Mouse (Mus musculus) layer of hippocampus, postnatal 10 days (tissue): ENCODE measurements around the gene Uvssa. TPM values are rescaled to one million over a fixed set of nuclear protein-coding genes. Genes with fewer than 3 reads are reported as not detected.

Experiments
- DNase-seq, 2 experiments: peaks; one replicate each; pipeline ENCODE4 v3.0.0; 2021; ENCODE audit warnings: low spot score in 2 of 2
- total RNA-seq, 2 experiments: library from RNA; stranded (reverse); gene quantifications; 2 replicates each; pipeline ENCODE4 v1.2.3; 2021

Uvssa gene
- total RNA-seq, 2 experiments from 2014 or later: 10.5 to 11.8 TPM

DNA sequence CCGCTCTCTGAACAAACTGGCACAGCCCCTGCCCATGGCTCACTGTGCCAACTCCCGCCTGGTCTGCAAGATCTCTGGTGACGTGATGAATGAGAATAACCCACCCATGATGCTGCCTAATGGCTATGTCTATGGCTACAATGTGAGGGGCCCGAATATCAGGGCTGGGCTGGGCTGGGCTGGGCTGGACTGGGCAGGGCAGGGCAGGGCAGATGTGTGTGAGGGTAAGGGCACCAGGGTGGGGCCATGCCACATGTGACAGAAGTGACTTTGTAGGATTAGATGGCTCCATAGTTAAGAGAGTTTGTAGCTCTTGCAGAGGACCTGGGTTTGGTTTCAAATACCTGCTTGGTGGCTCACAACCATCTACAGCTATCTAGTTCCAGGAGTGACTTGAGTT, 6.7 kb upstream of the Uvssa start:
- no peak for DNase-seq

DNA sequence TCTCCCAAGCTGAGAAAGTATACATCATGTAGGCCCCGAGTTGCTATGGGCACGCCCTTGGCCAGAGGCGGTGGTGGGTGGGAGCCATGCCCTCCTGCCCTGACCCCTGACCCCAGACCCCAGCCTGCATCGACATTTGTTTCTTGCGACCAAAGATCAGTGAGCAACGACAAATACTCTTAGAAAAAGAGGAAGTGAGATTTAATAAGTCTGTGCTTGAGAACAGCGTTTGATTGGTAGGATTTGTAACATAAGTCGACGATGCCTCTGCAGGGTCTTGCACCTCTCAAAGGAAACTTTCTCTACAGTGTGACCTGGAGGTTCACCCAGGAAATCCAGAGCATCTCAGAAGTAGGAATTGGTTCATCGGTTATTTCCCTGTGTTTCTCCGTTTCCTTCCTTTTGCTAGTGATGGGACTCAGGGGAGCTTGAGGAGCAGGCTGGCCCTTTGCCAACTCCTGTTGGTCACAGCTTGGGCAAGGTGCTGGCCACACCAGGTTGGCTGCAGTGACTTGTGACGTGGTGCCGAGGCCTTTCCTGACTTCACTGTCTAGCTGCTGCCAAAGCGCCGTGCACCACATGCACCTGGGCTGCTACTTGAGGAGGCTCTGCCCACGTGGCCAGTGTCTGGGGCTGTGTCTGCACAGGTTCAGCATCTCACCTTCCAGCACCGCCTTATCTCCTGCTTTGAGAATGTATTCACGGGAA, 5.9 kb upstream of the Uvssa start:
- DNase-seq: no peak

DNA sequence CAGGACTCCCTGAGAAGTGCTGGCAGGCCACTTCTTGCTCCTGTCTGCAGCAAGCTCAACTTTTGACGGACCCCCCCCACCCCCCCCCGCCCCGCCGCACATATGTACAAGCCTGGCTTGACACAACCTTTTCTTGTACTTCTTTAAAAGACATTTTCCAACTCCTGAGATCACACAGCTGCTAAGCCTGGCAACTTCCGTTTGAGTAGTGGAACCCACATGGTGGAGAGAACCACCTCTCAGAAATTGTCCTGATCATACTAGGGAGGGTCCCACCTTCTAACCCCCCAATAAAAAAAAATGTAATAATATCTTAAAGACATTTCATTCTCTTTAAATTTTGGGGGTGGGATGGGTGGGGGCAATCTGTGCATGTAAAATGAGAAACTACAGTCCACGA, 1.2 kb upstream of the Uvssa start:
- DNase-seq: no peak

- DNase-seq: peak in 1 of 2 experiments; percentile 51
These were observed 498 bp upstream of the Uvssa start for GRCm38 (mm10) chr5:33377801-33378301.

GRCm38 (mm10) chr5:33387550-33387949, 9.2 kb downstream of the Uvssa start:
- DNase-seq: no peak

GRCm38 (mm10) chr5:33393803-33394202, 15.5 kb downstream of the Uvssa start:
- peak; percentile 81 to 88 for DNase-seq

GRCm38 (mm10) chr5:33395693-33396092, 17.3 kb downstream of the Uvssa start:
- no peak for DNase-seq

GRCm38 (mm10) chr5:33396828-33397227, 18.5 kb downstream of the Uvssa start:
- DNase-seq: peak; percentile 53 to 55

DNA sequence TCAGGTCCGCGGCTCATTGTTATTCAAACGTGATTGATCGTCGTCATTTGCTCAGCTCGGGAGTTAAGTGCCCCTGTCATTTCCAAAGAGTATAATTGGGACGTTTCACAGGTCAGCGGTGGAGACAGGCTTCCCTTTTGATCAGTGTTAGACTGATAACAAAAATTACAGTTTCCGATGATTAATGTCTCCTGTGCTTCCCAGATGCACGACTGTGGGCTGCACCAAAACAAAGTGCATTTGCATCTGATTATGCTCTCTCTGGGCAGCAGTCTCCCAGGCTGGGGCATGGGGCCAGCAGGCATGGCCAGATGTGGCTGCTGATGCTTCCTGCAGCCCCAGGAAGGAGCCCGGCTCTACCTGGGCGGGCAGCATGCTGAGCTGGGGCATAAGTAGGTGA, 22.5 kb downstream of the Uvssa start:
- no peak for DNase-seq

DNA sequence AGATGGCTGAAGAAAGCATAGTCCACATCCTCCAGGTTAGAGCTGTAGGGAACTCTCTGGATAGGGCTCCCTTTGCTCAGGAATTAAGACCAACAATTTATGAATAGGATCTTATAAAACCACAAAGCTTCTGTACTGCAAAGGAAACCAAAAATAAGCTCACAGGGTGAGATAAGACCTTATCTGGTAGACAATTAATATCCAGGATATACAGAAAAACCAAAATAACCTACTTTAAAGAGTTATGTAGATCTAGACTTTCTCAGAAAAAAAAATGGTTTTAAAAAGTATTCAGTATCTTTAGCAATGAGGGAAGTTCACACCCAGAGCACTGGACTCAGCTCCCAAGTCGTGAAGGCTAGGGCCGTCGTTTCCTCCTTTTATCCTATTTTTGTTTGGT, 42.0 kb downstream of the Uvssa start:
- DNase-seq: no peak

GRCm38 (mm10) chr5:33427461-33427860, 49.1 kb downstream of the Uvssa start:
- DNase-seq: no peak

GRCm38 (mm10) chr5:33430106-33430505, 51.8 kb downstream of the Uvssa start:
- DNase-seq: no peak

DNA sequence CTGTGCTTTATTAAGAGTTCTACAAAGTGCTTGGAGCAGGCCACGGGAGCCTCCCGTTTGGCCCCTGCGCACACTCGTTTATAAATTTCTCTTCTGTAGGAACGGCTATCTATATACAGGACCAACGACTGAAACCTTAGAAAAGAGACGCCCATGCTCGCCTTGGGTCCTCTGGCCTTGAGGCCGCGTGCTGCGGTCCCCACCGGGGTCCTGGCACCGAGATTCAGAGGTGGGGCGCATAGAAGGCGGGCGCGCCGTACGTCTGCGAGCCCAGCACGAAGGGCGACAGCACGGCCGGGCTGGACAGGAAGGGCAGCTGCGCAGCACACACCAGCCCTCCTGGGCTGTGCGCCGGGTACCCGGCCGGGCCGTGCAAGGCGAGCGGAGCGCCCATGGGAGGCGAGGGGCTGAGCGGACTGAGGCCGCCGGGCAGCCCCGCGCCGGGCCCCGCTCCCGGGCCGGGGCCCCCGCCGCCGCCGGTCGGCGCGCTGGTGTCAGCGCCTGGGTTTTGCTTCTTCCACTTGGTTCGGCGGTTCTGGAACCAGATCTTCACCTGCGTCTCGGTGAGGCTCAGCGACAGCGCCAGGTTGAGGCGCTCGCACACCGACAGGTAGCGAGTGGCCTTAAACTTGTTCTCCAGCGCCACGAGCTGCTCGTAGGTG, 52.3 kb downstream of the Uvssa start:
- DNase-seq: peak in 1 of 2 experiments; percentile 25

DNA sequence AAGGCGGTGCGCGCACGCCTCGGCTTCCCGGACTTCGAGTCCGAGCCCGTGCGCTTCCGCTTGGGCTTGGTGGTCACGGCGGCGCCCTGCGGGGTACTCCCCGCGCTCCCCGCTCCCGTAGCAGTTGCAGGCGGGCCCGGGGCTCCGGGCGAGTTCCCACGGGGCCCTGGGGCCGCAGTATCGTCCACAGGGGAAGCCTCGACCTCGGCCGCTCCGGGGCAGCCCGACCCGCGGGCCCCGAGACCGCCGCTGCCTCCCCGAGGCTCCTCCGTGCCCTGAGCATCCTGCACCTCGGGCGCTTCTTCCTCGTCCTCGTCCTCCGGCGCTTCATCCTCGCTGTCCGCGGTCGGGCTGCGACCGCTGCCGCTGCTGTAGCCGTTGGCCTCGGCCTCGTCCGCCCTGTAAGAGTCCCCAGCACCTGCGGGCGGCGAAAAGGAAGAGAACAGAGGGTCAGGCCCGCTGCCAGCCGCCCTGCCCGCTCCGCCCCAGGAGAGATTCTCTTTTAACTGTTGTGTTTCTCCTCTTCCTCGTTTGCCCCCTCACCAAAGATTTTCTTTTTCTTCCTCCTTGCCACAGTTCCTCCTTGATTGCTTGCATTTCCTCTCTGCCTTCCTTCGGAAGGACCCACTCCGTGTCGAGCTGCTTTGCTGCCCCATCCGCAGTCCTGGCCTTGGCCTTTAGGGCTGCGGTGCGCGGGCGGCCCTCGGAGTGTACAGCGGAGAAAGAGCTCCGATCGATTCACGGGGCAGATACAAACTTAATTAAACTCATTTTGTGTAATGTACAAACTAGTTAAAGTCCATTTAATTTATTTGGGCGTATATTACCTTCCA, 53.0 kb downstream of the Uvssa start:
- no peak for DNase-seq

- peak in 1 of 2 experiments; percentile 19 for DNase-seq
These were observed 53.9 kb downstream of the Uvssa start for GRCm38 (mm10) chr5:33432057-33432935.

DNA sequence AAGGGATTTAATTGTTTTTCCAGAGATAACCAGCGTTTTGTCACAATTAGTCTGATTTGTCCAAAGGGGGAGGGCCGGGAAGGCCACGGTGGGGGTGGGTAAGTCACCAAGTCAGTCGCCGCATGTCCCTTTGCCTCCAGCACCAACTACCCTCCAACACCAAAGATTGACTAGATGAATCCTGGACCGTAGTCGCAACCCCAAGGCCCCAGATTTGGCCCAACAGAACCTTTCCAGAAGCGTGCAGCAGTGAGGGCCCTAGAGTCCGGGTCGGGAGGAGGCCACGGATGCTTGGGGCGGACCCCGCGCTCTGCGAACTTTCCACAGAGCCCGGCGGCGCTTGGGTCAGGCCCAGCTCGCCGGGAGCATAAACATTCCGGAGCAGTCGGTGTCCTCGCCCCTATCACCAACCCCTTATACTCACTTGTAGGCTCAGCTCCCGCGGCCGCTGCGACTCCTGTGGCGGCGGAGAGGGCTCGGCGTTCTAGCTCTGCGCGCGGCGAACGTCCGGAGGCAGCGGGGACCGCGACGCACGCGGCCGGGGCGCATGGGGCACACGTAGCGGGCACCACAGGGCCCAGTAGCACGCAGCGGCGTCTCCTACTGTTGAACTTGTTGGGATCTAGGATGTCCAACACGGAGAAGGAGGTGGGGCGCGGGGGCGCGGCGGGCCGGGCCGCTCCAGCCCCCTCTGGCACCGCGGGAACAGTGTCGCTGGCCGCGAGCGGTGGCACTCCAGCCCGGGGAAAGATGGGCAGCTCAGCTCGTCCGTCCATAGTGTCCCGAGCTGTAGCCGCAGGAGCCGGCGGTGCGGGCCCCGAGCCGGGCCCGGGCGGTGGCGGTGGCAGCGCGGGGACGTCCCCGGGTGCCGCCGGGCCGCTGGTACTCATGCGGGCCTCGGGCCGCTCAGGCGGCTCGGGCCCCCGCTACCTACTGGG, 55.1 kb downstream of the Uvssa start, which contains the start of gene Nkx1-1:
Gene Nkx1-1 (minus strand): TSS at position 776 of the 938 bp plus-strand sequence.
- DNase-seq: no peak

DNA sequence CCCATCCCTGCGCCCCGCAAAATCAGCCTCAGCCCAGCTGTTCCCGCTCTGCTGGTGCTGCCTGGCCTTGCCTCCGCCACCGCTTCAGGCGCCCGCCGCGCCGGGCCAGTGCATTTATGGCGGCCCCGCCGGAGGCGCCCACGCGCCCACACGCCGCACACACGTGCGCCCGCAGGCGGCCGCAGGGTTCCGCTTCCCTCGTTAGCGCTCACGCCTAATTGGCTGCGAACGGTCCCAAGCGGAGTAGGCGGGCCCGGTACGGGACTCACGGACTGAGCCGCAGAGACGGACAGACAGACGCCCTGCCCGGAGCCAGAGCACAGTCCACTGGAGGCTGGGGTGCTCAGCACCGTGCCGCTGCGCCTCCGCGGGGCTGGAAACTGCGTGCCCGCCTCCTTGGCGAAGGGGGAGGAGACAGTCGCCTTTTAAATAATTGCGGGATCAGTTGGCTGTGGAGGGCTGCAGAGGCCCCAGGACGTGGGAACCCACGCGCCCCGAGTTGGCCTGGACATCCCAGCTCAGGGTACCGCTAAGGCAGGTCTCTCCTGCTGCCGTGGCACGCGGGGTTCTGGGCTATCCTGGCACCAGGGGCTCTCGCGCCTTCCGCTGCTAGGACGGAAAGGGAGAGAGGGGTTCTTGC, 55.9 kb downstream of the Uvssa start:
- DNase-seq: peak in 1 of 2 experiments; percentile 21

DNA sequence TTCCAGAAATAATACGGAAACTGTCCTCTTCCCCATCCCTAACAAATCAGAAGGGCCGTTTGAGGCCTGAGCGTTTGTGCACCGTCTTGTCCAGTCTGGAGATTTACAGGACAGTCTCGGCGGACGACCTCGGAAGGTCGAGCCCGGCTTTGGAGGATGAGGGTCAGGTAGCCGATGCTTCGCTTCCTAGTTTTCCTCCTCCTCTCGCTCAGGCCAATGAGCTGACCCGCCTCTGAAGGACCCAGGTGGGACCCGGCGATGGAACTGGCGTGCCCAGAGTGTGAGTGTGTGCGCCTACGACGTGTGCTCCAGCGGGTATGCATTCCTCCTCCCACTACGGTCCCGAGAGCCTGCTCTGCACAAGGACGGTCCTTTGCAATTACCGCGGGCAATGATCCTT, 56.8 kb downstream of the Uvssa start:
- no peak for DNase-seq

- DNase-seq: no peak
These were observed 57.6 kb downstream of the Uvssa start for GRCm38 (mm10) chr5:33435941-33436340.
